Mouse (Mus musculus): ENCODE results near the gene Rfx8.

Gene Rfx8

GRCm38 (mm10) chr1:39650435-39651240 lies 70.2 kb downstream of the Rfx8 start:
- DNase-seq (ENCODE audit: extremely low read depth, low read depth, low spot score): no peak

GRCm38 (mm10) chr1:39649691-39650434 lies 70.9 kb downstream of the Rfx8 start:
- no peak for DNase-seq (ENCODE audit: extremely low read depth, low read depth, low spot score)

GRCm38 (mm10) chr1:39648584-39648983 lies 72.2 kb downstream of the Rfx8 start:
- no peak for DNase-seq (ENCODE audit: extremely low read depth, low read depth, low spot score)

GRCm38 (mm10) chr1:39645905-39646759 lies 74.7 kb downstream of the Rfx8 start:
- no peak for DNase-seq (ENCODE audit: extremely low read depth, low read depth, low spot score)

GRCm38 (mm10) chr1:39644333-39644732 lies 76.5 kb downstream of the Rfx8 start:
- no peak for DNase-seq (ENCODE audit: extremely low read depth, low read depth, low spot score)

GRCm38 (mm10) chr1:39641667-39642066 lies 79.1 kb downstream of the Rfx8 start:
- DNase-seq (ENCODE audit: extremely low read depth, low read depth, low spot score): no peak

- DNase-seq (ENCODE audit: extremely low read depth, low read depth, low spot score): no peak
Measured at GRCm38 (mm10) chr1:39637139-39637538, 83.7 kb downstream of the Rfx8 start.

- DNase-seq (ENCODE audit: extremely low read depth, low read depth, low spot score): no peak
Measured at GRCm38 (mm10) chr1:39636660-39637059, 84.1 kb downstream of the Rfx8 start.

GRCm38 (mm10) chr1:39636196-39636595 lies 84.6 kb downstream of the Rfx8 start:
- no peak for DNase-seq (ENCODE audit: extremely low read depth, low read depth, low spot score)

GRCm38 (mm10) chr1:39628606-39629005 lies 92.2 kb downstream of the Rfx8 start:
- DNase-seq (ENCODE audit: extremely low read depth, low read depth, low spot score): no peak

- peak; percentile 83 for DNase-seq (ENCODE audit: extremely low read depth, low read depth, low spot score)
Measured at GRCm38 (mm10) chr1:39625491-39625890, 95.3 kb downstream of the Rfx8 start.

GRCm38 (mm10) chr1:39623729-39624128 lies 97.1 kb downstream of the Rfx8 start:
- no peak for DNase-seq (ENCODE audit: extremely low read depth, low read depth, low spot score)

- no peak for DNase-seq (ENCODE audit: extremely low read depth, low read depth, low spot score)
Measured at GRCm38 (mm10) chr1:39623106-39623505, 97.7 kb downstream of the Rfx8 start.

GRCm38 (mm10) chr1:39618524-39618923 lies 102.3 kb downstream of the Rfx8 start:
- no peak for DNase-seq (ENCODE audit: extremely low read depth, low read depth, low spot score)

- DNase-seq (ENCODE audit: extremely low read depth, low read depth, low spot score): no peak
Measured at GRCm38 (mm10) chr1:39615526-39615925, 105.3 kb downstream of the Rfx8 start.

All from fat pad, adult 2 months (tissue).